Comparison of ENCODE assay signal across 8 mouse cellular contexts in the genomic region with DNA sequence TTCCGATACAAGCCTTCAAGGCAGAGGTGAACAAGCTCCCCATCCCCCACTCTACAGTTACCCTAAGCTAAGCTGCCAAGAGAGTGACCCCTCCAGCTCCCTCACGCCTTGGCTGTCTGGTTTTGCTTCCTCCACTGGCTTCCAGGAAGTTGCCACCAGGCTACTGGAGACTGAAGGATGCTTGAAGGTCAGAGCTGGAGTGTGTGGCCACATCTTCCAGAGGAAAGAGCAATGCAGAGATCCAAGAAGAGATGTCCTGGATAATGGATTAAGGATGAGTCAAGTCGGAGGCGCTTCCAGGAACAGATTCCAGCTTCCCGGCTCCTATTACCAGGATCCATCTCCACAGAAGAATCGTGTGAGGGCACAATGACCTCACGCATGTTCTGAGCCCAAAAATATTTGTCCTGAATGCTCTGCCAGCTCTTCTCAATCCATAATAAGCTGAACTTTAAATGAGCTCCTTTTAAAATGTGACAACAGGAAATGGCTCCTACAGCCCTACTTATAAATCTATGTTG.
DNase-seq lines count a peak whose midpoint lies in the region; ATAC-seq and TF ChIP-seq lines count a peak whose summit lies in the region.
"Had no signal": no experiment of that assay in that cellular context is flagged by ENCODE, and none has a peak within 500 bp of the region (broad histone marks: within the 10 kb centered on the region; RNA-seq: fewer than 3 reads in every experiment).

No protein-coding gene starts in this region.

- ATAC-seq in liver, postnatal 0 days = peak; percentile 31; the same call in 1 of the 2 replicates
- ATAC-seq in liver, embryonic 12.5 days = no peak
- peak; percentile 35; the same call in 1 of the 2 replicates for ATAC-seq in stomach, postnatal 0 days (ENCODE audit: low FRiP score, low TSS enrichment)
- ATAC-seq in frontal cortex, adult (ENCODE audit: low TSS enrichment) = no peak; the same call in 1 of the 2 replicates

- no peaks in the 10 kb centered on the region for H3K36me3 ChIP-seq in liver, postnatal 0 days (replicated peaks; ENCODE audit: insufficient read depth, low read length)
- H3K36me3 ChIP-seq in liver, embryonic 12.5 days = no peaks in the 10 kb centered on the region
- H3K36me3 ChIP-seq in stomach, postnatal 0 days (ENCODE audit: control insufficient read depth, insufficient read depth, low read length) = no peaks in the 10 kb centered on the region
- H3K36me3 ChIP-seq: heart, embryonic 13.5 days had no signal

- H3K27ac ChIP-seq in liver, postnatal 0 days (ENCODE audit: low read depth) = no peak overlapping the region
- no peak overlapping the region for H3K27ac ChIP-seq in liver, embryonic 12.5 days
- no peak overlapping the region for H3K27ac ChIP-seq in stomach, postnatal 0 days (replicated peaks)
- H3K27ac ChIP-seq: heart, embryonic 13.5 days had no signal

- 65% methylated on average over 7 of the region's 7 CpGs for WGBS in liver, postnatal 0 days (ENCODE audit: insufficient replicate concordance)
- 59% methylated on average over 7 of the region's 7 CpGs for WGBS in liver, embryonic 12.5 days (ENCODE audit: insufficient replicate concordance)
- WGBS in stomach, postnatal 0 days = 50% methylated on average over 7 of the region's 7 CpGs

- no peak overlapping the region for H3K4me2 ChIP-seq in liver, postnatal 0 days (ENCODE audit: low read depth, low read length)
- H3K4me2 ChIP-seq in liver, embryonic 12.5 days = no peak overlapping the region
- no peak overlapping the region for H3K4me2 ChIP-seq in stomach, postnatal 0 days (replicated peaks; ENCODE audit: low read depth)
- H3K4me2 ChIP-seq: heart, embryonic 13.5 days had no signal

- no peaks in the 10 kb centered on the region for H3K27me3 ChIP-seq in liver, postnatal 0 days (ENCODE audit: insufficient read depth, low read length)
- H3K27me3 ChIP-seq in liver, embryonic 12.5 days (replicated peaks) = no peaks in the 10 kb centered on the region
- no peaks in the 10 kb centered on the region for H3K27me3 ChIP-seq in stomach, postnatal 0 days (ENCODE audit: control insufficient read depth, insufficient read depth, low read length)
- H3K27me3 ChIP-seq: heart, embryonic 13.5 days had no signal

- no peak for TF ChIP-seq CTCF in liver, postnatal 0 days (IDR thresholded peaks at IDR 0.05; ENCODE audit: low read depth)
- no peak for TF ChIP-seq CTCF in stomach, postnatal 0 days (IDR thresholded peaks at IDR 0.05; ENCODE audit: low read depth)

- DNase-seq in liver, postnatal 0 days = no peak
- peak; percentile 80 for DNase-seq in gastrocnemius, postnatal 25 days
- peak; percentile 63 to 80 for DNase-seq in kidney, postnatal 25 days
- no peak for DNase-seq in stomach, postnatal 0 days (ENCODE audit: low spot score)
- no peak for DNase-seq in B cell, adult 2 months

- no peaks in the 10 kb centered on the region for H3K4me1 ChIP-seq in liver, postnatal 0 days (ENCODE audit: insufficient read depth)
- no peaks in the 10 kb centered on the region for H3K4me1 ChIP-seq in liver, embryonic 12.5 days
- H3K4me1 ChIP-seq in stomach, postnatal 0 days (replicated peaks; ENCODE audit: control insufficient read depth, insufficient read depth) = no peaks in the 10 kb centered on the region

- no peaks in the 10 kb centered on the region for H3K9me3 ChIP-seq in liver, postnatal 0 days (ENCODE audit: low read length)
- H3K9me3 ChIP-seq in liver, embryonic 12.5 days (replicated peaks) = no peaks in the 10 kb centered on the region
- no peaks in the 10 kb centered on the region for H3K9me3 ChIP-seq in stomach, postnatal 0 days (ENCODE audit: control insufficient read depth, low read length)
- H3K9me3 ChIP-seq: heart, embryonic 13.5 days had no signal

- 0 out of 2 replicates have a peak, but pooled peaks have one; percentile 8 for TF ChIP-seq EP300 in liver, postnatal 0 days (IDR thresholded peaks at IDR 0.05; ENCODE audit: low read depth)
- no peak for TF ChIP-seq EP300 in stomach, postnatal 0 days (optimal IDR thresholded peaks at IDR 0.05)

- no peak overlapping the region for H3K4me3 ChIP-seq in liver, postnatal 0 days (ENCODE audit: low read depth, low read length)
- no peak overlapping the region for H3K4me3 ChIP-seq in liver, embryonic 12.5 days
- H3K4me3 ChIP-seq in stomach, postnatal 0 days (ENCODE audit: low read depth, low read length) = no peak overlapping the region
- H3K4me3 ChIP-seq: heart, embryonic 13.5 days had no signal

- no peak overlapping the region for H3K9ac ChIP-seq in liver, postnatal 0 days (replicated peaks)
- no peak overlapping the region for H3K9ac ChIP-seq in liver, embryonic 12.5 days
- no peak overlapping the region for H3K9ac ChIP-seq in stomach, postnatal 0 days (ENCODE audit: low read length)
- H3K9ac ChIP-seq: heart, embryonic 13.5 days had no signal

Comparison
In these comparisons a context has a peak if more than half of its experiments do, and no peak if none do; other contexts are left out.
1. ATAC-seq: peak in liver, postnatal 0 days (single experiment) and stomach, postnatal 0 days (single experiment); none in liver, embryonic 12.5 days (single experiment) and frontal cortex, adult (single experiment).
2. DNase-seq: peak in gastrocnemius, postnatal 25 days (single experiment) and kidney, postnatal 25 days (2 of 2); none in liver, postnatal 0 days (single experiment), stomach, postnatal 0 days (single experiment) and B cell, adult 2 months (0 of 2).